Mouse (Mus musculus): ENCODE results near the gene Hoxc9. TPM values are rescaled to one million over a fixed set of nuclear protein-coding genes. Genes with fewer than 3 reads are reported as not detected.
A peak's percentile ranks its signal among the peaks of the same experiment; 100 is the strongest.

The Hoxc9 gene
- polyA plus RNA-seq, 1 experiment, result 5.5 TPM

GRCm38 (mm10) chr15:103034043-103034806 lies 58.0 kb downstream of the Hoxc9 start:
- Histone ChIP-seq H3K36me3 (ENCODE audit: control insufficient read depth, insufficient read depth, low read length) (no peaks in the 10 kb centered on the region), H3K4me3 (ENCODE audit: insufficient read depth, low read depth, low read length) (peak overlapping the region; percentile 53), H3K27me3 (replicated peaks; ENCODE audit: control insufficient read depth, insufficient read depth, low read length) (no peaks in the 10 kb centered on the region; the same call in 1 of the 2 replicates), H3K27ac (ENCODE audit: insufficient read depth, low read depth, low read length) (no peak overlapping the region), H3K4me1 (ENCODE audit: control insufficient read depth, insufficient read depth, low read length) (no peaks in the 10 kb centered on the region)
- DNase-seq, result peak; percentile 40
- TF ChIP-seq CTCF (conservative IDR thresholded peaks at IDR 0.05; ENCODE audit: insufficient read depth, insufficient read length, low read depth, low read length), result no peak
- TF ChIP-seq POLR2A (IDR thresholded peaks at IDR 0.05; ENCODE audit: low read depth, low read length), result no peak
- WGBS, result 24% methylated on average over 24 of the region's 24 CpGs

Other genes with a start within 250 kb of the Hoxc9 start
- gene Hoxc13, start 55.3 kb upstream of the Hoxc9 start, polyA plus RNA-seq (2012; rRNA removed), result not detected in 2 replicates
- gene Hoxc12, start 39.7 kb upstream of the Hoxc9 start, polyA plus RNA-seq (2012; rRNA removed), result not detected in 2 replicates
- 0.25 and 0.30 TPM in 2 replicates for gene Hoxc11, start 22.0 kb upstream of the Hoxc9 start, polyA plus RNA-seq (2012; rRNA removed)
- gene Hoxc10, start 9.6 kb upstream of the Hoxc9 start, polyA plus RNA-seq (2012; rRNA removed), result 16.4 and 16.7 TPM in 2 replicates
- gene Hoxc5, start 9.0 kb upstream of the Hoxc9 start, polyA plus RNA-seq (2012; rRNA removed), result 4.0 and 4.1 TPM in 2 replicates
- gene Hoxc8, start 14.2 kb downstream of the Hoxc9 start, polyA plus RNA-seq (2012; rRNA removed), result 3.4 and 4.0 TPM in 2 replicates
- gene Hoxc6, start 21.8 kb downstream of the Hoxc9 start, polyA plus RNA-seq (2012; rRNA removed), result 24.7 and 25.4 TPM in 2 replicates
- 2.5 and 2.7 TPM in 2 replicates for gene Hoxc4, start 42.5 kb downstream of the Hoxc9 start, polyA plus RNA-seq (2012; rRNA removed)
- gene Smug1, start 190.7 kb downstream of the Hoxc9 start, polyA plus RNA-seq (2012; rRNA removed), result 15.5 and 19.4 TPM in 2 replicates